Mouse (Mus musculus) stomach, postnatal 0 days (tissue): ENCODE results near the gene Trpc7.

ENCODE experiments used
- CTCF ChIP-seq: IDR thresholded peaks from 2 replicates; pipeline ENCODE4 v1.5.1; 2016; ENCODE audit warnings: antibody characterized with exemption, low read depth, mild to moderate bottlenecking, moderate library complexity
- EP300 ChIP-seq: optimal IDR thresholded peaks from 2 replicates; pipeline ENCODE3; 2016; ENCODE audit warnings: antibody characterized with exemption

DNA sequence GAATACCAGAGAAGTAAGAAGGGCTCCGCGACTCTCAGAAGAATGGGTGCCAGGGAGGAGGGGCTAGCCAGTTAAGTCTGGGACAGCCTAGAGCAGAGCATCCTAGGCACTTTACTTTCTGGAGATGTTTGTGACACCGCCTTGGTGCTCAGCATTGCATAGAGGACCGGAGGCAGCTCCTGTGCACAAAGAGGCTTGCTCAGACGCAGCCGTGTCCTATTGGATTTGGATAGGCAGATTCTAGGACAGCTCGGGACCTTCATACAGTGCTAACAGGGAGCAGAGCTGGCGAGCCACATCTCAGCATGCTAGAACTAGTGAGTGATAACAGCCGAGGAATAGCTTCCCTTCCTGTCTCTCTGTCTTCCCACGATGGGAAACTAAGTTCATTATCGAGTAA lies 43.5 kb upstream of the Trpc7 start:
- no peak for TF ChIP-seq CTCF
- TF ChIP-seq EP300, result no peak
